In genomic region chr11:117655292-117656076, GRCm38 (mm10) we compare ENCODE assay signal across 8 mouse cellular contexts. TPM values are rescaled to one million over a fixed set of nuclear protein-coding genes. Genes with fewer than 3 reads are reported as not detected.
DNase-seq lines count a peak whose midpoint lies in the region; ATAC-seq lines count a peak whose summit lies in the region.

No protein-coding gene starts in this region.

- H3K4me2 ChIP-seq in hindbrain, embryonic 16.5 days (ENCODE audit: low read length) = peak overlapping the region; percentile 91

- no peaks in the 10 kb centered on the region for H3K9me3 ChIP-seq in hindbrain, embryonic 16.5 days (ENCODE audit: control insufficient read depth, low read length)

- peak overlapping the region; percentile 97 for H3K9ac ChIP-seq in hindbrain, embryonic 16.5 days (ENCODE audit: low read depth, low read length)

- peak overlapping the region; percentile 92 for H3K4me3 ChIP-seq in hindbrain, embryonic 16.5 days (ENCODE audit: low read length)

- under 1% methylated on average over 65 of the region's 80 CpGs for WGBS in hindbrain, embryonic 16.5 days

- peaks cover 34% of the 10 kb centered on the region for H3K4me1 ChIP-seq in hindbrain, embryonic 16.5 days (ENCODE audit: control insufficient read depth, insufficient read depth, low read depth, low read length)

- peak; percentile 58 to 85 for DNase-seq in adrenal gland, adult (ENCODE audit: inconsistent age in 2 of 2, low spot score in 1 of 2)
- DNase-seq in cerebellum, postnatal 4 days (ENCODE audit: low spot score in 2 of 2) = peak; percentile 31 to 53
- DNase-seq in gastrocnemius, adult 18-20 months (ENCODE audit: low spot score) = peak; percentile 30
- peak; percentile 42 to 76 for DNase-seq in left cerebral cortex, adult 9 months (ENCODE audit: low spot score in 2 of 2)
- peak; percentile 63 for DNase-seq in right cerebral cortex, postnatal 4 days

- peak overlapping the region; percentile 98 for H3K27ac ChIP-seq in hindbrain, embryonic 16.5 days (ENCODE audit: low read depth, low read length)

- no peaks in the 10 kb centered on the region for H3K36me3 ChIP-seq in hindbrain, embryonic 16.5 days (ENCODE audit: control insufficient read depth, insufficient read depth, low read length)

- no peak for ATAC-seq in hindbrain, embryonic 16.5 days
- ATAC-seq in megakaryocyte progenitor cell, adult 5-6 weeks (replicated peaks; ENCODE audit: poor library complexity) = peak; percentile 29; the same call in 1 of the 2 replicates
- ATAC-seq in inflammation-experienced regulatory T-cells, adult 6 months = no peak

- no peaks in the 10 kb centered on the region; the same call in 1 of the 2 replicates for H3K27me3 ChIP-seq in hindbrain, embryonic 16.5 days (replicated peaks; ENCODE audit: control insufficient read depth, insufficient read depth, low read length)

RNA-seq across cellular contexts. Expression of gene Tnrc6c, which starts 1.4 kb away (rescaled TPM):
- 10 to 100 TPM; 20.2 to 20.5 TPM for total RNA-seq in gastrocnemius, adult 18-20 months (2021)
- 18.9 and 21.4 TPM in 2 replicates for polyA plus RNA-seq in hindbrain, embryonic 16.5 days (2015; fragmentation: Nextera tagmentation; extraction: Ambion mirVana)
- 18.8 and 22.1 TPM in 2 replicates for total RNA-seq in megakaryocyte progenitor cell, adult 5-6 weeks (2015)
- 17.8 and 19.8 TPM in 2 replicates for total RNA-seq in megakaryocyte progenitor cell, adult 5-6 weeks (2017)
- polyA plus RNA-seq in inflammation-experienced regulatory T-cells, adult 6 months (2017; shearing (Covaris generic)) = 10 to 100 TPM; 10.8 to 19.2 (median 17.4) TPM
